Mouse (Mus musculus): ENCODE data around the gene D930020B18Rik. TPM values are rescaled to one million over a fixed set of nuclear protein-coding genes. Genes with fewer than 3 reads are reported as not detected.

The D930020B18Rik gene
- polyA plus RNA-seq, 1 experiment from 2014 or later = 0.12 TPM

GRCm38 (mm10) chr10:121642054-121642947 lies 913 bp downstream of the D930020B18Rik start:
- 6% methylated on average over 28 of the region's 28 CpGs for WGBS
- Histone ChIP-seq H3K27ac (ENCODE audit: low read depth, low read length) (no peak overlapping the region), H3K4me2 (replicated peaks; ENCODE audit: low read depth) (peak overlapping the region; percentile 96), H3K9me3 (ENCODE audit: control insufficient read depth) (no peaks in the 10 kb centered on the region), H3K9ac (ENCODE audit: low read depth, low read length) (no peak overlapping the region), H3K4me1 (replicated peaks; ENCODE audit: control insufficient read depth, insufficient read depth, low read length) (peaks cover 8% of the 10 kb centered on the region; the same call in 1 of the 2 replicates), H3K4me3 (ENCODE audit: low read depth, low read length) (peak overlapping the region; percentile 56), H3K36me3 (ENCODE audit: control insufficient read depth, insufficient read depth) (no peaks in the 10 kb centered on the region), H3K27me3 (replicated peaks; ENCODE audit: control insufficient read depth, insufficient read depth, low read length) (peaks cover 20% of the 10 kb centered on the region)
- peak; percentile 13; the same call in 1 of the 2 replicates for TF ChIP-seq CTCF (IDR thresholded peaks at IDR 0.05; ENCODE audit: low read depth)
- ATAC-seq = no peak

- Histone ChIP-seq H3K27ac (ENCODE audit: low read depth, low read length) (no peak overlapping the region), H3K4me2 (replicated peaks; ENCODE audit: low read depth) (no peak overlapping the region), H3K4me1 (replicated peaks; ENCODE audit: control insufficient read depth, insufficient read depth, low read length) (peaks cover 6% of the 10 kb centered on the region; the same call in 1 of the 2 replicates), H3K4me3 (ENCODE audit: low read depth, low read length) (no peak overlapping the region), H3K9me3 (ENCODE audit: control insufficient read depth) (no peaks in the 10 kb centered on the region), H3K9ac (ENCODE audit: low read depth, low read length) (no peak overlapping the region), H3K36me3 (ENCODE audit: control insufficient read depth, insufficient read depth) (no peaks in the 10 kb centered on the region), H3K27me3 (replicated peaks; ENCODE audit: control insufficient read depth, insufficient read depth, low read length) (peaks cover 20% of the 10 kb centered on the region)
- ATAC-seq = no peak
- no peak for TF ChIP-seq CTCF (IDR thresholded peaks at IDR 0.05; ENCODE audit: low read depth)
- 55% methylated on average over 6 of the region's 6 CpGs for WGBS
Measured at GRCm38 (mm10) chr10:121646294-121646693, 4.9 kb downstream of the D930020B18Rik start.

GRCm38 (mm10) chr10:121653079-121653478 lies 11.7 kb downstream of the D930020B18Rik start:
- WGBS = 85% methylated on average over 1 of the region's 1 CpGs
- H3K27me3 ChIP-seq (replicated peaks; ENCODE audit: control insufficient read depth, insufficient read depth, low read length) = no peaks in the 10 kb centered on the region

GRCm38 (mm10) chr10:121655907-121656306 lies 14.5 kb downstream of the D930020B18Rik start:
- no peak for TF ChIP-seq CTCF (IDR thresholded peaks at IDR 0.05; ENCODE audit: low read depth)
- H3K27ac ChIP-seq (ENCODE audit: low read depth, low read length) = no peak overlapping the region
- H3K36me3 ChIP-seq (ENCODE audit: control insufficient read depth, insufficient read depth) = no peaks in the 10 kb centered on the region
- H3K4me3 ChIP-seq (ENCODE audit: low read depth, low read length) = no peak overlapping the region
- H3K27me3 ChIP-seq (replicated peaks; ENCODE audit: control insufficient read depth, insufficient read depth, low read length) = no peaks in the 10 kb centered on the region
- no peak for ATAC-seq
- no peaks in the 10 kb centered on the region for H3K4me1 ChIP-seq (replicated peaks; ENCODE audit: control insufficient read depth, insufficient read depth, low read length)
- WGBS = 91% methylated on average over 4 of the region's 4 CpGs
- H3K9me3 ChIP-seq (ENCODE audit: control insufficient read depth) = no peaks in the 10 kb centered on the region
- H3K9ac ChIP-seq (ENCODE audit: low read depth, low read length) = no peak overlapping the region
- H3K4me2 ChIP-seq (replicated peaks; ENCODE audit: low read depth) = no peak overlapping the region

More at GRCm38 (mm10) chr10:121653079-121653478, 11.7 kb downstream of the D930020B18Rik start:
- Histone ChIP-seq H3K36me3 (ENCODE audit: control insufficient read depth, insufficient read depth) (no peaks in the 10 kb centered on the region), H3K9me3 (ENCODE audit: control insufficient read depth) (no peaks in the 10 kb centered on the region), H3K4me3 (ENCODE audit: low read depth, low read length) (no peak overlapping the region), H3K4me2 (replicated peaks; ENCODE audit: low read depth) (no peak overlapping the region), H3K9ac (ENCODE audit: low read depth, low read length) (no peak overlapping the region), H3K4me1 (replicated peaks; ENCODE audit: control insufficient read depth, insufficient read depth, low read length) (no peaks in the 10 kb centered on the region), H3K27ac (ENCODE audit: low read depth, low read length) (no peak overlapping the region)
- ATAC-seq = no peak
- TF ChIP-seq CTCF (IDR thresholded peaks at IDR 0.05; ENCODE audit: low read depth) = no peak

- no peak for ATAC-seq
- Histone ChIP-seq H3K27ac (ENCODE audit: low read depth, low read length) (no peak overlapping the region), H3K9ac (ENCODE audit: low read depth, low read length) (no peak overlapping the region), H3K4me2 (replicated peaks; ENCODE audit: low read depth) (no peak overlapping the region), H3K4me1 (replicated peaks; ENCODE audit: control insufficient read depth, insufficient read depth, low read length) (no peaks in the 10 kb centered on the region), H3K4me3 (ENCODE audit: low read depth, low read length) (no peak overlapping the region), H3K36me3 (ENCODE audit: control insufficient read depth, insufficient read depth) (no peaks in the 10 kb centered on the region), H3K9me3 (ENCODE audit: control insufficient read depth) (no peaks in the 10 kb centered on the region), H3K27me3 (replicated peaks; ENCODE audit: control insufficient read depth, insufficient read depth, low read length) (no peaks in the 10 kb centered on the region)
- no peak for TF ChIP-seq CTCF (IDR thresholded peaks at IDR 0.05; ENCODE audit: low read depth)
- 95% methylated on average over 2 of the region's 2 CpGs for WGBS
Measured at GRCm38 (mm10) chr10:121662711-121663110, 21.3 kb downstream of the D930020B18Rik start.

GRCm38 (mm10) chr10:121663599-121663998 lies 22.2 kb downstream of the D930020B18Rik start:
- no peak for ATAC-seq
- no peak overlapping the region for H3K4me3 ChIP-seq (ENCODE audit: low read depth, low read length)
- WGBS = 61% methylated on average over 13 of the region's 13 CpGs
- no peaks in the 10 kb centered on the region for H3K9me3 ChIP-seq (ENCODE audit: control insufficient read depth)
- H3K9ac ChIP-seq (ENCODE audit: low read depth, low read length) = no peak overlapping the region
- no peaks in the 10 kb centered on the region for H3K4me1 ChIP-seq (replicated peaks; ENCODE audit: control insufficient read depth, insufficient read depth, low read length)
- H3K27ac ChIP-seq (ENCODE audit: low read depth, low read length) = no peak overlapping the region
- no peaks in the 10 kb centered on the region for H3K27me3 ChIP-seq (replicated peaks; ENCODE audit: control insufficient read depth, insufficient read depth, low read length)
- H3K36me3 ChIP-seq (ENCODE audit: control insufficient read depth, insufficient read depth) = no peaks in the 10 kb centered on the region
- TF ChIP-seq CTCF (IDR thresholded peaks at IDR 0.05; ENCODE audit: low read depth) = no peak
- no peak overlapping the region for H3K4me2 ChIP-seq (replicated peaks; ENCODE audit: low read depth)

Data from intestine, postnatal 0 days (tissue).